In genomic region chr10:67226109-67226508, GRCm38 (mm10) we compare ENCODE assay signal across 8 mouse cellular contexts. TPM values are rescaled to one million over a fixed set of nuclear protein-coding genes. Genes with fewer than 3 reads are reported as not detected.
A peak's percentile ranks its signal among the peaks of the same experiment; 100 is the strongest.
DNase-seq lines count a peak whose midpoint lies in the region; ATAC-seq lines count a peak whose summit lies in the region.

No protein-coding gene starts in this region.

- H3K4me3 ChIP-seq in hindbrain, embryonic 16.5 days (ENCODE audit: low read length) = no peak overlapping the region
- H3K4me3 ChIP-seq in hindbrain, embryonic 11.5 days (ENCODE audit: low read depth, low read length) = no peak overlapping the region

- intact Hi-C loops in left cerebral cortex, postnatal 14 days (cut with DNase I) = no loop called here

- H3K4me1 ChIP-seq in hindbrain, embryonic 16.5 days (ENCODE audit: control insufficient read depth, insufficient read depth, low read depth, low read length) = no peaks in the 10 kb centered on the region; the same call in 1 of the 2 replicates
- H3K4me1 ChIP-seq in hindbrain, embryonic 11.5 days (replicated peaks; ENCODE audit: control insufficient read depth, insufficient read depth, low read length) = no peaks in the 10 kb centered on the region

- H3K36me3 ChIP-seq in hindbrain, embryonic 16.5 days (ENCODE audit: control insufficient read depth, insufficient read depth, low read length) = peaks cover 19% of the 10 kb centered on the region
- H3K36me3 ChIP-seq in hindbrain, embryonic 11.5 days (ENCODE audit: control insufficient read depth, insufficient read depth, low read length) = no peaks in the 10 kb centered on the region

- peak; percentile 84 for ATAC-seq in hindbrain, embryonic 16.5 days
- no peak for ATAC-seq in hindbrain, embryonic 11.5 days (ENCODE audit: low FRiP score)

- H3K27me3 ChIP-seq in hindbrain, embryonic 16.5 days (replicated peaks; ENCODE audit: control insufficient read depth, insufficient read depth, low read length) = no peaks in the 10 kb centered on the region
- H3K27me3 ChIP-seq in hindbrain, embryonic 11.5 days (ENCODE audit: control insufficient read depth, insufficient read depth, low read length) = no peaks in the 10 kb centered on the region

- 0 out of 2 replicates have a peak overlapping the region, but pooled peaks have one; percentile 1 for H3K27ac ChIP-seq in hindbrain, embryonic 16.5 days (ENCODE audit: low read depth, low read length)
- H3K27ac ChIP-seq in hindbrain, embryonic 11.5 days (ENCODE audit: low read depth, low read length) = no peak overlapping the region

- no peaks in the 10 kb centered on the region for H3K9me3 ChIP-seq in hindbrain, embryonic 16.5 days (ENCODE audit: control insufficient read depth, low read length)
- H3K9me3 ChIP-seq in hindbrain, embryonic 11.5 days (ENCODE audit: control insufficient read depth, low read length) = no peaks in the 10 kb centered on the region

- no peak overlapping the region for H3K4me2 ChIP-seq in hindbrain, embryonic 16.5 days (ENCODE audit: low read length)
- H3K4me2 ChIP-seq in hindbrain, embryonic 11.5 days (replicated peaks; ENCODE audit: low read depth, low read length) = no peak overlapping the region

- 66% methylated on average over 7 of the region's 7 CpGs for WGBS in hindbrain, embryonic 16.5 days
- WGBS in hindbrain, embryonic 11.5 days = 94% methylated on average over 7 of the region's 7 CpGs

- no peak overlapping the region for H3K9ac ChIP-seq in hindbrain, embryonic 16.5 days (ENCODE audit: low read depth, low read length)
- no peak overlapping the region for H3K9ac ChIP-seq in hindbrain, embryonic 11.5 days (ENCODE audit: low read depth, low read length)

- DNase-seq in hindbrain, embryonic 11.5 days (ENCODE audit: low spot score) = no peak
- DNase-seq in adrenal gland, postnatal 10 days = peak; percentile 38
- DNase-seq in frontal cortex, postnatal 10 days (ENCODE audit: low spot score in 2 of 2) = peak; percentile 48 to 57
- peak; percentile 47 for DNase-seq in heart, postnatal 4 days
- DNase-seq in left cerebral cortex, postnatal 14 days (ENCODE audit: low spot score in 2 of 2) = peak; percentile 52 to 70
- DNase-seq in right cerebral cortex, adult 18-20 months = peak; percentile 46
- no peak for DNase-seq in retina, embryonic 14.5 days (ENCODE audit: low spot score)

RNA-seq across cellular contexts. Expression of gene Nrbf2, which starts 59.0 kb away (rescaled TPM):
- polyA plus RNA-seq in hindbrain, embryonic 16.5 days (2015; fragmentation: Nextera tagmentation; extraction: Ambion mirVana) = 38.5 and 40.6 TPM in 2 replicates
- 49.5 and 51.5 TPM in 2 replicates for polyA plus RNA-seq in hindbrain, embryonic 11.5 days (2014; fragmentation: Nextera tagmentation; extraction: Ambion mirVana)
- 10 to 100 TPM; 18.7 to 19.8 TPM for total RNA-seq in adrenal gland, postnatal 10 days (2021)
- total RNA-seq in heart, postnatal 4 days (2021) = 1 to 10 TPM; 7.2 to 8.3 TPM
- 10 to 100 TPM; 15.7 to 16.1 TPM for total RNA-seq in left cerebral cortex, postnatal 14 days (2021)

Comparison
In these comparisons a context has a peak if more than half of its experiments do, and no peak if none do; other contexts are left out.
1. DNase-seq: peak in adrenal gland, postnatal 10 days (single experiment), frontal cortex, postnatal 10 days (2 of 2), heart, postnatal 4 days (single experiment), left cerebral cortex, postnatal 14 days (2 of 2) and right cerebral cortex, adult 18-20 months (single experiment); none in hindbrain, embryonic 11.5 days (single experiment) and retina, embryonic 14.5 days (single experiment).